Mouse (Mus musculus) G1E (cell line): ENCODE data around the gene Mfsd5.

Source experiments
- CTCF ChIP-seq: IDR thresholded peaks from 2 replicates; pipeline ENCODE4 v1.5.1; 2012; ENCODE audit warnings: low read depth, low read length, inconsistent platforms, mixed read lengths
- GATA1 ChIP-seq: IDR thresholded peaks from 2 replicates; pipeline ENCODE4 v1.6.1; 2012; ENCODE audit warnings: borderline replicate concordance, low read length, inconsistent platforms, mixed read lengths
- GATA2 ChIP-seq: IDR thresholded peaks from 2 replicates; pipeline ENCODE4 v1.6.1; 2012; ENCODE audit warnings: low read depth, low read length, inconsistent platforms, borderline replicate concordance
- POLR2AphosphoS5 ChIP-seq: IDR thresholded peaks from 2 replicates; pipeline ENCODE4 v1.6.1; 2012; ENCODE audit warnings: low read depth, low read length, inconsistent platforms; ENCODE audit not compliant: insufficient replicate concordance
- TAL1 ChIP-seq: conservative IDR thresholded peaks from 2 replicates; pipeline ENCODE4 v1.6.1; 2012; ENCODE audit warnings: low read depth, low read length, inconsistent platforms, mixed read lengths

- no peak for TF ChIP-seq CTCF
- no peak for TF ChIP-seq TAL1
- TF ChIP-seq GATA1, result no peak
- no peak for TF ChIP-seq POLR2AphosphoS5
- TF ChIP-seq GATA2, result no peak
These were observed 35.7 kb upstream of the Mfsd5 start for GRCm38 (mm10) chr15:102243229-102244190.
